Mouse (Mus musculus) forebrain, postnatal 0 days (tissue): ENCODE measurements at regions not wholly inside any gene's neighbourhood (a gene's known extent, or its start where the extent isn't known, plus 50 kb on each side); places are given as distances from the start of the nearest gene placed in this dataset.

Experiments
- ATAC-seq: fragments of 200-750 bp; cut with Nextera tagmentation; 2 replicates; pipeline ENCODE4 v1.8.0; 2017; ENCODE audit warnings: mild to moderate bottlenecking, moderate library complexity
- DNase-seq: peaks from one replicate; pipeline ENCODE4 v3.0.0-alpha.2; 2015
- H3K27ac ChIP-seq: fragments of 300-500 bp; sonication (generic); 2 replicates; pipeline ENCODE4 v1.5.1; 2014; ENCODE audit warnings: low read depth, mild to moderate bottlenecking, antibody characterized with exemption, low read length, moderate library complexity, mixed read lengths
- H3K27me3 ChIP-seq: fragments of 300-500 bp; sonication (generic); 2 replicates; pipeline ENCODE4 v1.6.1; 2014; ENCODE audit warnings: mild to moderate bottlenecking, low read length, mixed read lengths; ENCODE audit not compliant: insufficient read depth
- H3K36me3 ChIP-seq: fragments of 300-500 bp; sonication (generic); 2 replicates; pipeline ENCODE4 v1.6.1; 2014; ENCODE audit warnings: mild to moderate bottlenecking, moderate library complexity; ENCODE audit not compliant: insufficient read depth
- H3K4me1 ChIP-seq: fragments of 300-500 bp; sonication (generic); 2 replicates; pipeline ENCODE4 v1.6.1; 2014; ENCODE audit warnings: antibody characterized with exemption; ENCODE audit not compliant: insufficient read depth
- H3K4me2 ChIP-seq: fragments of 300-500 bp; sonication (generic); 2 replicates; pipeline ENCODE4 v1.6.1; 2014; ENCODE audit warnings: low read depth, mild to moderate bottlenecking, moderate library complexity
- H3K4me3 ChIP-seq: fragments of 300-500 bp; sonication (generic); 2 replicates; pipeline ENCODE4 v1.5.1; 2014; ENCODE audit warnings: low read depth, low read length, mixed read lengths
- H3K9ac ChIP-seq: fragments of 300-500 bp; sonication (generic); 2 replicates; pipeline ENCODE4 v1.6.1; 2014; ENCODE audit warnings: mild to moderate bottlenecking
- H3K9me3 ChIP-seq: fragments of 300-500 bp; sonication (generic); 2 replicates; pipeline ENCODE4 v1.6.1; 2016; ENCODE audit warnings: low read length
- CTCF ChIP-seq: sonication (generic); IDR thresholded peaks from 2 replicates; pipeline ENCODE4 v1.5.1; 2016; ENCODE audit warnings: antibody characterized with exemption, control low read depth, low read depth
- WGBS: fragments of 180-500 bp; shearing (Covaris S2); extraction: QIAGEN DNeasy Blood & Tissue Kit; methylation state at CpG from one replicate; pipeline ENCODE4 v1.1.7; 2014; 5-methylcytosine and 5-hydroxymethylcytosine counted together

GRCm38 (mm10) chr7:95688151-95689146 lies 482.6 kb upstream of the Tenm4 start:
- 3% methylated on average over 16 of the region's 16 CpGs for WGBS
- peak overlapping the region; percentile 54 for H3K4me2 ChIP-seq
- peak overlapping the region; percentile 23; the same call in 1 of the 2 replicates for H3K9ac ChIP-seq
- H3K27ac ChIP-seq, result no peak overlapping the region
- no peaks in the 10 kb centered on the region for H3K9me3 ChIP-seq
- no peak for TF ChIP-seq CTCF
- H3K36me3 ChIP-seq, result no peaks in the 10 kb centered on the region
- no peaks in the 10 kb centered on the region for H3K27me3 ChIP-seq
- H3K4me1 ChIP-seq, result no peaks in the 10 kb centered on the region
- peak; percentile 70 for ATAC-seq
- peak; percentile 58 for DNase-seq
- H3K4me3 ChIP-seq, result peak overlapping the region; percentile 28

DNA sequence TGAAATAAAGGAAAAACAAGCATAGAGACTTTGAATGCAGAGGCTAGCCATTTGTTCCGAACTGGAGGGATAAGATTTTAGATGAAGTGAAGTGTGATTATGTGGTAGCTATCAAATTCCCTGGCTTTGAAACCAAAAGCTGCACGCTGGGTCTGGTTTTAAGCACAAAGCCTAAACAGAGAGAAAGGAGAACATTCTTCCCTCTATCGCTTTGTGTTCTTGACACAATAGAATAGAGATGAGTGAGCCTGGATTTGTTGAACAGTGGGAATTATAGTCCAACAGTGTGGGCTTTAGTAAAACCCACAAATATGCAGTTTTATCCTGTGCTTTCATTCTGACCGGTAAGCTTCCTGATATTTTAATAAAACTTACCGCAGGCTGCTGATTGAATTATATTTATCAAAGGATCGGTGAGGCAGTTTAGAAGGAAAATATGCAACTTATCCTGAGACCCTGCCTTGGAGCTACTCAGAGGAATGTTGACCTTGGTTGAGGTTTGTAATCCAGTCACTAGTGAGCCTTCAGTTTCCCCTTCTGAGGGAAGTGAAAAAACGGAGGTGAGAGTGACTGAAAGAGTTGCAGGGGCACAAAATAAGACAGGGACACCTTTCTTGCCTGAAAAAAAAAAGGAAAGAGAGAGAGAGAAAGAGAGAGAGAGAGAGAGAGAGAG lies 481.7 kb upstream of the Tenm4 start:
- no peaks in the 10 kb centered on the region for H3K27me3 ChIP-seq
- no peak for TF ChIP-seq CTCF
- H3K4me1 ChIP-seq, result no peaks in the 10 kb centered on the region
- H3K9ac ChIP-seq, result peak overlapping the region; percentile 23; the same call in 1 of the 2 replicates
- H3K4me3 ChIP-seq, result peak overlapping the region; percentile 28
- ATAC-seq (peak; percentile 53), DNase-seq (no peak)
- no peak overlapping the region for H3K27ac ChIP-seq
- WGBS, result 13% methylated on average over 7 of the region's 7 CpGs
- H3K4me2 ChIP-seq, result peak overlapping the region; percentile 54
- H3K36me3 ChIP-seq, result no peaks in the 10 kb centered on the region
- no peaks in the 10 kb centered on the region for H3K9me3 ChIP-seq

DNA sequence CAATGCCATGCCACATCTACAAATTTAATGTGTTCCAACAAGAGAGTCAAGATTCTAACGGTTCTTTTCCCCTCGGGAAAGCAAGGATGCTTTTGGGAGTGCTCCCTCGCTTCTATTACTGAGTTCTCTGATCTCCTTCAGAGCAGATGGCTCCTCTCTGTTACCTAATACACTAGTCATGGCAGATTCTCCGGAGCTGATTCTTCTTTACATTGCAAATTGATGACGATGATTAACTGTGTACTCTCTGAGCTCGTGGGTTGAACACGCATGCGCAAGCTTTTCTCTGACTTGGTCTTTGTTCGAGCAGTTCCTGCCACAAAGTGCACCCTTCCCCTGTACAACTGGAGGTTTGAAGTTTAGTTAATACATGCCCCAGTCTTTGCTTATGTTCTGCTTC lies 471.5 kb upstream of the Tenm4 start:
- Histone ChIP-seq H3K27ac (no peak overlapping the region), H3K9me3 (no peaks in the 10 kb centered on the region), H3K4me3 (no peak overlapping the region), H3K4me1 (no peaks in the 10 kb centered on the region), H3K4me2 (no peak overlapping the region), H3K9ac (no peak overlapping the region), H3K36me3 (no peaks in the 10 kb centered on the region), H3K27me3 (no peaks in the 10 kb centered on the region)
- ATAC-seq (no peak), DNase-seq (peak; percentile 27)
- 66% methylated on average over 9 of the region's 9 CpGs for WGBS
- TF ChIP-seq CTCF, result no peak

DNA sequence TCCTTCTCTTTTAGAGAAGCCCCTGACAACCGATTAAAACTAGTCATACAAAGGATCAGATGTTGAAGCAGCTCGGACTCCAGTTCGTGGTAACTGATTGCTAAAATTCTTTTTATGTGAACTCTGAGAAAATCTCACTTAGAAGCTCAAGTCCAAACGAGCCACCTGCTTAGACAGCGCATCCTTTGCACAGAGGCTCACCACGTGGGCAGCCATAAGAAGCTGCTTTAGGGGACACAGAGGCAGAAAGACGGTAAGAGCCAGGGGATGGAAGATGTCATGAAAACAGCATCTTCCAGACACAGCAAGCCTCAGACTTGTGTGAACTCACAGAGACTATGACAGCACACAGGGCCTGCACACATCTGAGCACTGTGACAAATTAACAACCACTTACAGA lies 461.0 kb upstream of the Tenm4 start:
- H3K4me2 ChIP-seq, result no peak overlapping the region
- no peaks in the 10 kb centered on the region for H3K4me1 ChIP-seq
- no peak overlapping the region for H3K4me3 ChIP-seq
- ATAC-seq (no peak), DNase-seq (no peak)
- no peak for TF ChIP-seq CTCF
- H3K36me3 ChIP-seq, result no peaks in the 10 kb centered on the region
- H3K9me3 ChIP-seq, result no peaks in the 10 kb centered on the region
- H3K27ac ChIP-seq, result no peak overlapping the region
- no peaks in the 10 kb centered on the region for H3K27me3 ChIP-seq
- 63% methylated on average over 7 of the region's 7 CpGs for WGBS
- H3K9ac ChIP-seq, result no peak overlapping the region

GRCm38 (mm10) chr7:95720083-95720482 lies 451.0 kb upstream of the Tenm4 start:
- DNase-seq (no peak), ATAC-seq (no peak)
- no peak overlapping the region for H3K27ac ChIP-seq
- H3K9me3 ChIP-seq, result no peaks in the 10 kb centered on the region
- H3K9ac ChIP-seq, result no peak overlapping the region
- no peak for TF ChIP-seq CTCF
- no peaks in the 10 kb centered on the region for H3K4me1 ChIP-seq
- H3K27me3 ChIP-seq, result no peaks in the 10 kb centered on the region
- H3K4me2 ChIP-seq, result no peak overlapping the region
- H3K4me3 ChIP-seq, result no peak overlapping the region
- H3K36me3 ChIP-seq, result no peaks in the 10 kb centered on the region

DNA sequence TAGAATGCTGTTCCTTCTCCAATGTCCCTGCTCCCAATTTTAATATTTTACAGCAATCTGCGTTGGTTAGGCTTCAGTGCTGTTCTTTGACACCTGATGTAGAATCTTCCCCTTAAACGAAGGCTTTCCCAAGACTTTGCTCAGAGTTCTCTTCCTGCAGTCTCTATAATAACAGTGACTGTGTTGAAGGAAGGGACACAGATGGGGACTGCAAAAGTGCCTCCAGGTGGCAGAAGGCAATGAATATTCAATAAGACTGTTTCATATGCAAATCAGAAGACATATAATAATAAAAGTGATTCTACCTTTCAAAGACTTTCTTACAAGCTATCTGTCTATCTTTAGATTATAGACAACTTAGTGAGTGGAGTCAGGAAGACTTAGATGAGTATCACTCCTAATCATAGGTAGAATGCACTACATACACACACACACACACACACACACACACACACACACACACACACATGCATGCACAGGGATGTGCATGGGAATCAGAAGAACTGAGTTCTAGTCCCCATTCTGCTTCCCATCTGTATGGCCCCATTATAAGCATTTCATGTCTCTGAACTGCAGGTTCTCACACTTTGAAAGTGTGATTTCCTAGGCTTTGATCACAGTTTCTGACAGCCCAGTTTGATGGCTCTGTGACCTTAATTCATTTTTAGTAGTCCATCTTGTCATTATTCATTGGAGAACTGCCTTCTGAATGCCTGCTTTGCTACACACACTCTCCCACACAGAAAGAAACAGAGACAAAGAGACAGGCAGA lies 445.1 kb upstream of the Tenm4 start:
- H3K27ac ChIP-seq, result 0 out of 2 replicates have a peak overlapping the region, but pooled peaks have one; percentile 23
- TF ChIP-seq CTCF, result no peak
- WGBS, result 51% methylated on average over 2 of the region's 2 CpGs
- H3K27me3 ChIP-seq, result no peaks in the 10 kb centered on the region
- no peak overlapping the region for H3K4me3 ChIP-seq
- H3K9ac ChIP-seq, result no peak overlapping the region
- peak; percentile 77 for ATAC-seq
- H3K9me3 ChIP-seq, result no peaks in the 10 kb centered on the region
- DNase-seq, result peak; percentile 58
- no peak overlapping the region for H3K4me2 ChIP-seq
- no peaks in the 10 kb centered on the region for H3K4me1 ChIP-seq
- no peaks in the 10 kb centered on the region for H3K36me3 ChIP-seq
